Mouse (Mus musculus): Measurements from ENCODE around the gene Cox7b. TPM values are rescaled to one million over a fixed set of nuclear protein-coding genes. Genes with fewer than 3 reads are reported as not detected.

The Cox7b gene
- total RNA-seq, 4 experiments from 2014 or later: 752 to 895 (median 837) TPM

Other genes with a start within 250 kb of the Cox7b start
- gene Atrx, start 86.3 kb upstream of the Cox7b start, total RNA-seq (2022): 10 to 100 TPM; 30.1 to 42.7 (median 38.6) TPM
- 10 to 100 TPM; 26.7 to 31.0 (median 30.4) TPM for gene Magt1, start 3.8 kb upstream of the Cox7b start, total RNA-seq (2022)
- gene Atp7a, start 11.6 kb downstream of the Cox7b start, total RNA-seq (2022): 1 to 10 TPM; 7.1 to 8.3 (median 7.6) TPM
- under 1 TPM in 3 of 4 experiments, not detected in 1; 0.07 to 0.32 (median 0.16) TPM for gene Tlr13, start 127.5 kb downstream of the Cox7b start, total RNA-seq (2022)
- 1,000 to 10,000 TPM in 2 of 4 experiments, 100 to 1,000 TPM in 2; 909 to 1,066 (median 1,006) TPM for gene Pgk1, start 171.4 kb downstream of the Cox7b start, total RNA-seq (2022)
- 10 to 100 TPM; 10.1 to 12.1 (median 10.8) TPM for gene Taf9b, start 205.5 kb downstream of the Cox7b start, total RNA-seq (2022)
- gene Fnd3c2, start 239.7 kb downstream of the Cox7b start, total RNA-seq (2022): not detected

All from gastrocnemius, adult 8-10 months (tissue).